Mouse (Mus musculus): ENCODE measurements around the gene Tubg1. TPM values are rescaled to one million over a fixed set of nuclear protein-coding genes. Genes with fewer than 3 reads are reported as not detected.

Tubg1 gene
- polyA plus RNA-seq (2017; shearing (Covaris generic)) = 10 to 100 TPM; 24.9 to 34.0 TPM

DNA sequence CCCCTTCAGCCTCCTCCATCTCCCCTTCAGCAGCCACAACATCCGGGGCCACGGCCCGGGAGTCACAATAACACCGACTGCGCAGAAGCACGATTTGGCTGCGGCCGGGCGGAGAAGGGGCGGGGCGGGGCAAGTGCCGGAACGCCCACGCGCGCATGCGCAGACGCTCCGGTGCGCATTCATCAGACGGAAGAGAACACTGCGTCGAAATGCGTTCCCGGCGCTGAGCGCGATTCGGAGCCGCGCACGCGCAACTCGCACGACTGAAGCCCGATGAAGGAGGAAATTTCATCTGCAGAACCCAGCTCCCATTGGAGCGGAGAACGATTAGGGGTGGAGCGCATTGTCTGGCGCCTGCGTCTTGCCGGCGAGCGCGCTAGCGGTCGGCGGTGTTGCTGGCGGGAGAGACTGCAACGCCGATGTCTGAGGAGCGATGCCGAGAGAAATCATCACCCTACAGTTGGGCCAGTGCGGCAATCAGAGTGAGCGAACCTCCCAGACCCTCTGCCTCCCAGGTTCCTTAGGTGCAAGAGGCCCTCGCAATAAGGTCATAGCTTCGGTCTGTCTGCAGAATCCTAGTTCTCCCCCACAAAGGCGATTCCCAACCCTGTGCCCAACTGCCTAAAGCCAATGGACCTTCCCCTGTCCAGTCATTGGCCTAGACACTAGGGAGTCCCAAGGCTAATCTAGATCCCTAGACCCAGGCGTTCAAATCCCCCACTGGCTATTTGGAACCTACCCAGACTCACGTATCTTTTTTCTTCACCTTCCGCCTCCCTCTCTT is at the start of gene Tubg1, which contains the start of gene Retreg3:
Tubg1 (plus strand) TSS at position 178 of the 784 bp plus-strand sequence.
Retreg3 (minus strand) TSS at position 133 of the 784 bp plus-strand sequence.
- ATAC-seq = peak; percentile 94

DNA sequence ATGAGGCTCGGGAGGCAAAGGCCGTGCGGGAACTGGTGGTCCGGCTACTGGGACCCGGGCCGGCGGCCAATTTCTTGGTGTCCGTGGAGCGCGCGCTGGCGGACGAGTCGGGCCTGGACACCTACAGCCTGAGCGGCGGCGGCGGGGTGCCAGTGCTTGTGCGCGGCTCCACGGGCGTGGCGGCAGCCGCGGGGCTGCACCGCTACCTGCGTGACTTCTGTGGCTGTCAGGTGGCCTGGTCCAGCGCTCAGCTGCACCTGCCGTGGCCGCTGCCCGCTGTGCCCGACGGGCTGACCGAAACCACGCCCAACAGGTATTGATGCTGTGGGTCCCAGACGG is 49.6 kb upstream of the Tubg1 start:
- peak; percentile 49 for ATAC-seq

DNA sequence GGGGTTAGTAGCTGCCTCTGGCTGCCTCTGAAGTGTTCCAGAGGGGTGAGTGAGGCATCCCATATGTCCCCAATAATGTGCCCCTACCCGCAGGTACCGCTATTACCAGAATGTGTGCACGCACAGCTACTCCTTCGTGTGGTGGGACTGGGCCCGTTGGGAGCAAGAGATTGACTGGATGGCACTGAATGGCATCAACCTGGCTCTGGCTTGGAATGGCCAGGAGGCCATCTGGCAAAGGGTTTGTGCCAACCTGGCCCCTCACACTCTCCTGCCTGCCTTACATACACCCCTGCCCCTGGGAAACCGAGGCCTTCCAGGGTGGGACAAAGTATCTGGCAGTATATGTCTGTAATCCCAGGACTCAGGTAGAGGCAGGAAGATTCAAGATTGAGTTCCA is 48.8 kb upstream of the Tubg1 start:
- no peak for ATAC-seq

GRCm38 (mm10) chr11:101071810-101072428 is 47.8 kb upstream of the Tubg1 start:
- no peak for ATAC-seq

DNA sequence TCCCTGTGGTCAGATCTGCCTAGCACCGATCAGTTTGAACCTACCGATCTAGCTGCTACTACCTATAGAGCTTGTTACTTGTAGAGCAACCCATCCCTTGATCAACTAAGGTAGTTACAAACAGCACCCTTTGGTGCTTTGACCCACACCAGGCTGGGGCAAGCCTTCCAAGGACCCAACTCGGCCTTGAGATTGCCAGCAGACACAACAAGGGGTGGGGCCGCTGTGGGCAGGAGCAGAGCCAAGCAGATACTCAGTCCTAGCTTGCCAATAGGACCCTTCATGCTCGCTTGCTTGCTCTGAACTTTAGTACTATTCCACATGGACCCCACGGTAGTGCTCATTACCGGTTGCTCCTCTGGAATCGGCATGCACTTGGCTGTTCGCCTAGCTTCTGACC is 41.6 kb upstream of the Tubg1 start, which contains the start of gene Hsd17b1:
Hsd17b1 (plus strand) TSS at position 291 of the 400 bp plus-strand sequence.
- no peak for ATAC-seq

DNA sequence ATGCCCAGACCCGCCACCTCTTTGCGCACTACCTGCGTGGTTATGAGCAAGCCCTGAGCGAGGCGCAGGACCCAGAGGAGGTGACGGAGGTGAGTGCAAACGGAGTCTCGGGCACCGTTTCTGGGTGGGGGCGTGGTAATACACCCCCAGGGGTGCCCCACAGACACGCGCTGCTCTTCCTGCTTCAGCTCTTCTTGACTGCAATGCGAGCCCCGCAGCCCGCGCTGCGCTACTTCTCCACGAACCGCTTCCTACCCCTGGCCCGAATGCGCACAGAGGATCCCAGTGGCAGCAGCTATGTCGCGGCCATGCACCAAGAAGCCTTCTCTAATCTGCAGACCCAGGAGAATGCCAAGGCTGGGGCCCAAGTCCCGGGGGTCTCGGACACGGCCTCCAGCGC is 40.0 kb upstream of the Tubg1 start:
- no peak for ATAC-seq

- ATAC-seq = no peak
Observed at GRCm38 (mm10) chr11:101080421-101080820, 39.3 kb upstream of the Tubg1 start.

DNA sequence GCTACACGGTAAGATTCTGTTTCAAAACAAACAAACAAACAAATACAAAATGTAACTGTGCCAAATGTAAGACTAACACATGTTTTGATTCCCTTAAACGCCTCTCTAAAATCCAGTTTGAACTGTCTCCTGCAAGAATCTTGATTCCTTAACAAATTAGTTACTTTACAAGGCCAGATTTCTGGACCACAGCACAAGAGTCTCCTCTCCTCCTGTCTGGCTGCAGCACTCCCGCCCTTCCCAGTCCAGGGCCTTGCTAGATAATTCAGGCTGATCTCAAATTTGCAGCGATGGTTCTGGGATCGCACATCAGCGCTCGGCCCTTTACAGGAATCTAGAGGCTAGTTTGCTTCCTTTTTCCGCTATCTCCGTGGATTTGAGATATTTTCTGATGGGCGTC is 38.1 kb upstream of the Tubg1 start:
- ATAC-seq = no peak

DNA sequence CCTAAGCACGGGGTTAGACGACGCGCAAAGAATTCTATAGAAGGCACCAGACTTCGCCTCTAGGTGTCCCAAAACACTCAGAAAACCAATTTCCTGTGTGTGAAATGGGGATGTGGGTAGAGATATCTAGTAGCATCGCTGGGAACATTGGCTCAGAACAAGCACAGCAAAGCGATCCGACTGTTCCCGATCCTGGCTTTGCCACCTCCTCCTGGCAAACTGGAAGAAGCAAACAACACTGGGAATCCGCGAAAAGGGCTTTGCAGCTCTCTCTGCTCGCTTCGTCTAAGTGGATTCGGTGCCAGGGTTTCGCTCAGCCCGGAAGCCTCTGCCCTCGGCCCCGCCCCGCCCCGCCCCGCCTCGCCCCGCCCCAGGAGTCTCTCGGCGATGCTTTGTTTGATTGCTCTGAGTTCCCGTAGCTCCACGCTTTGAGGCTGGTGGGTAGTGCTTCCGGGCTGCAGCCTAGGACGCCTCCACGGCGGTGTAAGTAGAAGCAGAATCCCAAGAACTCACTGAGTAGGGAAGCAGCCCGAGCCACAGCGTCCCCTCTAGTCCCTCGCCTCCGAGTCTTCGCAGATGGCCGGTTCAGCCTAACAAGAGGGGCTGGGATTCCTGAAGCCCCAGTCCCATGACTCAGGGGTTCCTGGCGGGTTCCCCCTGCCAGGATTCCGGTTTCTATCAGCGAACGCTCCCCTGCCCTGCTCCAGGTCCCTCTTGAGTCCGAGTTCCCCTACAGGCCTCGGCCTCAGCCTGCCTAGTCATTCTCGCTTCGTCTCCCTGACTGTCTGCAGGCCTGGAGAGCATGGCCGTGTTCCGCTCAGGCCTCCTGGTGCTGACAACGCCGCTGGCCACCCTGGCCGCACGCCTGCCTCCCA is 37.3 kb upstream of the Tubg1 start, which contains the start of gene Coasy:
Coasy (plus strand) TSS at position 358 of the 875 bp plus-strand sequence.
- ATAC-seq = peak; percentile 84

DNA sequence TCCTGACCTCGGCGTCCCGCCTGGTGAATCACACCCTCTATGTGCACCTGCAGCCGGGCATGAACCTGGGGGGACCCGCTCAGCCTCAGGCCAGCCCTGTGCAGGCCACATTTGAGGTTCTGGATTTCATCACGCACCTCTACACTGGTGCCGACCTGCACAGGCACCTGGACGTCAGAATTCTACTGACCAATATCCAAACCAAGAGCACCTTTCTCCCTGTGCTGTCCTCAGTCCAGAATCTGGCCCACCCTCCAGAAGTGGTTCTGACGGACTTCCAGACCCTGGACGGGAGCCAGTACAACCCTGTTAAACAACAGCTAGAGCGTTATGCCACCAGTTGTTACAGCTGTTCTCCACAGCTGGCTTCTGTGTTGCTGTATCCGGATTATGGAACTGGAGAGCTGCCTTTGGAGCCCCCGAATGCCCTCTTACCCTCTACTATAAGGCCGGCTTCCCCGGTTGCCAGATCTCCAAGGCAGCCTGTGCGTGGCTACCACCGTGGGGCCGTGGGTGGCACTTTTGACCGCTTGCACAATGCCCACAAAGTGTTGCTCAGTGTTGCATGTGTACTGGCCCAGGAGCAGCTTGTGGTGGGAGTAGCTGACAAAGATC is 36.5 kb upstream of the Tubg1 start:
- no peak for ATAC-seq

DNA sequence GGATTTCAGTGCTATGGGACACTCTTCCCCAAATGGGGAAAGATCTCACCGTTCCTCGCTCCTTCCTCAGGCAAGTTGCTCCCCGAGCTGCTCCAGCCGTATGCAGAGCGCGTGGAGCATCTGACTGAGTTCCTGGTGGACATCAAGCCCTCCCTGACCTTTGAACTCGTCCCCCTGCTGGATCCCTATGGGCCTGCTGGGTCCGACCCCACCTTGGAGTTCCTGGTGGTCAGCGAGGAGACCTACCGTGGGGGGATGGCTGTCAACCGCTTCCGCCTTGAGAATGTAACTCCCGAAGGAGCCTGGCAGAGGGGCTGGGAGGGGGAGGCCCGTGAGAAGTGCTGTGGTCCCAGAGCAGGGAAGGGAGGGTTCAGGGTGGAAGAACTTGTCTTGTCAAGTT is 35.5 kb upstream of the Tubg1 start:
- no peak for ATAC-seq

DNA sequence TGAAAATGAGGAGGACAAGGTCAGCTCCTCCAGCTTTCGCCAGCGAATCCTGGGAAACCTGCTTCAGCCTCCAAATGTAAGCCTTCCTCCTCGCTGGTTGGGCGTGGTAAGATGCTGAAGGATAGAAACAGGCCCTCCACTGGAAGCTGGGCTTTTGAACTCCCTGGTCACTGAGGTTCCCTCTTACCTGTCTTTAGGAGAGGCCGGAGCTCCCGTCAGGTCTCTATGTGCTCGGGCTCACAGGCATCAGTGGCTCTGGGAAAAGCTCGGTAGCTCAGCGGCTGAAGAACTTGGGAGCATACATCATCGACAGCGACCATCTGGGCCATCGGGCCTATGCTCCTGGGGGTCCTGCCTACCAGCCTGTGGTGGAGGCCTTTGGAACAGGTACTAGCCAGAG is 34.9 kb upstream of the Tubg1 start:
- ATAC-seq = no peak

- ATAC-seq = no peak
Observed at GRCm38 (mm10) chr11:101085617-101086322, 34.0 kb upstream of the Tubg1 start.

GRCm38 (mm10) chr11:101086323-101086674 is 33.4 kb upstream of the Tubg1 start:
- ATAC-seq = no peak

DNA sequence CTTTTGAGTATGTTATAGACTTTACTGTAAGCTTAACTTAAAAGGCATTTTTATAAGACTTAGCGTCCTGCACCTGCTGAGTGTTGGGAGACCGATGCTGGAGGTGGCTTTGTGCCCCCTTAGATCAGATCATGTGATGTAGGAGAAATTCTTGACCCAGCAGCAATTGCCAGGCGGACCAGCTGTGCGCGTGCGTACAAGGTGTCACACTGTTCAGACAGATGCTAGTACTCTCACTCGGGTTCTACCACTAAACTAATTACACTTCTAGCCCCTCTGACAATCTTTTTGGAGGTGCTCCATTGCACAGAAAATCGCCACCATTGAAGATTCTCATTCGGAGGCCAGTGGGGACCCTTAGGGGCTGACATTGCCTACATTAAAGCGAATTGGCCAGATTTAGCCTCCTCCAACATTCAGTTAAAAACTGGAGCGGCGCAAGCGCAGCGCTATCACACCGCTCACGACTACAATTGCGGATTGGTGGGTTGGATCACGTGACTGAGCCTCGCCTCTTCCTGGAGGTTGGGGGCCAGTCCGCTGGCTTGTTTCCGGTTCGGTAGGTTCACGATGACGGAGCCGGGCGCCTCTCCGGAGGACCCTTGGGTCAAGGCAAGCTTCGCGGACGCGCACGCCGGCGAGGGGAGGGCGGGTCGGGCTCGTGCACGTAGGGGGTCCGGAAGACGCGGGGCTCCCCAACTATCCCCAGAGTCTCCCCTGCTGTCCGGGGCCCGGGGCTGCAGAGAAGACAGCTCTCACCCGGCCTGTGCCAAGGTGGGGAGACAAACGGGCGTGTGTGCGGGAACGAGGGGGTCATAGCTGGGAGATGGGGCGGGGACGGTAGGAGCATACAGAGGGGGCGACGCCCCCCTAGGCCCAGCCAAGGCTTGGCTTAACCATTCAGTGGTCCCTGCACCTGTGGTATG is 32.7 kb upstream of the Tubg1 start, which contains the start of gene Mlx:
Mlx (plus strand) TSS at position 522 of the 926 bp plus-strand sequence.
- peak; percentile 85 for ATAC-seq

DNA sequence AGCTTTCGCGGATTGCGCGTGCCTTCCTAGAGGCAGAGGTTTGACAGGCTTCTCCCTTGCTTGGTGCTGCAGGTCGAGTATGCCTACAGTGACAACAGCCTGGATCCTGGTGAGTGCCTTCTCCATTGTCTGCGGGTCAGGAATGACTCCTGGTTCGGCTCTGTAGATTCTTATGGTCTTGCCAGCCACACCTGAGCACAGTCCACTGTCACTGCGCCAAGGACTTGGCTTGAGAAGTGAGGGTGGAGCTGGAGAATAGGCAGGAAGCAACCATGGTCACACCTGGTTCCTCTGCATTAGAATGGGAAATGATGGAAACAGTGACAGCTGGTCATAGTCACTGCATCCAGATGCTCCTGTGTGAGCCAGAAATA is 32.1 kb upstream of the Tubg1 start:
- ATAC-seq = no peak

DNA sequence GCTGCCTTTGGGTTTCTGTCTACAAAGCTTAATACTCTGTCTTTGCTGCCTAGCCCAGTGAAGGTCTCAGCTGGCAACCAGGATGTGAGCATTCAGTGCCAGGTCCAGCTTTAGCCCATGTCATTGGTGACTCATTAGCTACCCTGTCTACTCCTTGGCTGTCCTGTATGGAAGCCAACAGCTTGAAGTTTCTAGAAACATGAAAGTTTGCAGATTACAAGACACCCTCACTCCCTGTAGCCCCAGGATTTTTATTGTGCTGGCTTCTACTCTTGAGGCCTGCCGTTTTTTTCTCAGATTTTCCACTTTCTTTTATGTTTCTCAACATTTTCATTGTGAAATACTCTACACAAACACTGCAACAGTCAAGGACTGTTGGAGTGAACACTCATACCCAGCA is 29.8 kb upstream of the Tubg1 start:
- ATAC-seq = no peak

DNA sequence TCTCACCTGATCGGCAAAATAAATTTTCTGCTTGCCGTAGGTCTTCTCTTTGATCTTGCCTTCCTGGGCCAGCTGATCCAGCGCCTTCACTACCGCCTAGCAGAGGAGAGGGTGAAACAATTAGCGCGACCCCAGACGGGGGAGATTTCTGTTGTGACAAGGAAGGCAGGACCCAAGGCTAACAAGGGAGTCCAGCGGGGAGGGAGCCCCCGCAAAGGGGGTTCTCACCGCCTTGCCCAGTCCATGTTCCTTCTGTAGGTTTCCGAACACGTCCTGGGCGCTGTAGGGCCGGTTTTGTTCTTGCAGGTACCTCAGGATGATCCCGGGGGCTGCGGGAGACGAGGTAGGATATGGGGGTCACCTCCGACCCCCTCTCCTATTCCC is 24.8 kb upstream of the Tubg1 start:
- ATAC-seq = peak; percentile 26

DNA sequence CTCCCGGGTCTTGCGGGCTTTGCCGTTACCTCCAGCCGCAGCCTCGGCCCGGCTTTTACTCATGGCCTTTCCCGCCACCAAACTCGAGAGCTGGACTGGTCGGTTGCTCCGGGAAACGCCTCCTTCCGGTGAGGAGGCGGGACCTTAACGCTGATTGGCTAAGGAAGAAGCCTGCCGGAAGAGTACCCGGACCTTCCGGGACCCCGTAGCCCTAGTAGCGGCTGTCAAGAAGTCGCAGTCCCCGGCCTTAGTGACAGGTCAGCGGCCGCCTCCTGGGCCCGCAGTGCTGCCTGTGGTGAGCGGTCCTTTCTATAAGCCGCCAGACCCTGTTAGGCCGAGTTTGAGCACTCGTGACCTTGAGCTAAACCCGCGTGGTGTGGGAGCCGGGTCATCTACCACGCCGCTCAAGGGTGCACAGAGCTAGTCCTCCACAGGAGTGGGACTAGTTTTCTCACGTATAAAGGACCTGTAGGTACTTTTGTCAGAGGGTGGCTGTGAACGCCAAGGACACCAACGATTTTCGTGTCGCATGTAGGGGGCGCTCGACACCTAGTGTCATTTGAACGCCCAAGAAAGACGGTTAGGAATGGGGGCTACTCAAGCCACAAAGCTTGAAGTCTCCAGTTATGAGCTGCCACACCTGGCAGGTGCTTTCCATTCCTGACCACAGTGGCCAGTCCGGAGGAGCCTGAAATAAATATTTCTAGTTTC is 24.3 kb upstream of the Tubg1 start, which contains the start of gene Psmc3ip:
Psmc3ip (minus strand) TSS at position 123 of the 711 bp plus-strand sequence.
- ATAC-seq = peak; percentile 96

- no peak for ATAC-seq
Observed at GRCm38 (mm10) chr11:101098231-101098630, 21.5 kb upstream of the Tubg1 start.
